Mouse (Mus musculus): ENCODE measurements around the gene Fez1. TPM values are rescaled to one million over a fixed set of nuclear protein-coding genes. Genes with fewer than 3 reads are reported as not detected.

The Fez1 gene
- polyA plus RNA-seq, 1 experiment: 0.30 TPM

GRCm38 (mm10) chr9:36857476-36858117 lies 35.9 kb downstream of the Fez1 start:
- peaks cover 2% of the 10 kb centered on the region; the same call in 1 of the 2 replicates for H3K4me1 ChIP-seq (ENCODE audit: control insufficient read depth, insufficient read depth, insufficient read length, low read length)
- 53% methylated on average over 8 of the region's 8 CpGs for WGBS

DNA sequence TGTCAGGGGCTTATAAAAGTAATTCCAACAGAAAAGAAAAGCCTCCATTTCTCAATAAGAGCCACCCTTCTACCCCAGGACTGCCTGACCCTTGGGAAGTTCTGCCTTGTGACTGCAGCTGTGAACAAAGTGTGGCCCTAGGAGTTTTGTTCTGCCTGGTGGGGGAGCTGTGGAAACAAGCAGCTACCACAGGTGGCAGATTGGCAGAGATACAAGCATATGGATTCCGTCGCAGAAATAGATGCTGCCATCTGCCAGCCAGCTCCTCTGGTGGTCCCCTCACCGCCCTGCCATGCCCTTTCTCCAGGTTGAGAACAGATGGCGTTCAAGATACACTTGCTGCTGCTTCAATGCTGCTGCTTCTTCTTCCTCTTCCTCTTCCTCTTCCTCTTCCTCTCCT lies 37.0 kb downstream of the Fez1 start:
- Histone ChIP-seq H3K4me1 (ENCODE audit: control insufficient read depth, insufficient read depth, insufficient read length, low read length) (peaks cover 5% of the 10 kb centered on the region; the same call in 1 of the 2 replicates), H3K4me3 (ENCODE audit: low read depth, low read length) (no peak overlapping the region), H3K36me3 (ENCODE audit: control insufficient read depth, insufficient read depth, low read length) (no peaks in the 10 kb centered on the region), H3K27me3 (ENCODE audit: control insufficient read depth, insufficient read depth, low read length) (no peaks in the 10 kb centered on the region), H3K27ac (ENCODE audit: insufficient read depth, low read depth, low read length) (no peak overlapping the region)
- WGBS: 71% methylated on average over 4 of the region's 4 CpGs
- no peak for TF ChIP-seq POLR2A (IDR thresholded peaks at IDR 0.05; ENCODE audit: low read depth, low read length)
- no peak for TF ChIP-seq CTCF (IDR thresholded peaks at IDR 0.05; ENCODE audit: extremely low read depth, insufficient read length, insufficient replicate concordance, low read depth, low read length)

More at GRCm38 (mm10) chr9:36857476-36858117, 35.9 kb downstream of the Fez1 start:
- Histone ChIP-seq H3K4me3 (ENCODE audit: low read depth, low read length) (no peak overlapping the region), H3K36me3 (ENCODE audit: control insufficient read depth, insufficient read depth, low read length) (no peaks in the 10 kb centered on the region), H3K27me3 (ENCODE audit: control insufficient read depth, insufficient read depth, low read length) (no peaks in the 10 kb centered on the region), H3K27ac (ENCODE audit: insufficient read depth, low read depth, low read length) (no peak overlapping the region)
- no peak for TF ChIP-seq POLR2A (IDR thresholded peaks at IDR 0.05; ENCODE audit: low read depth, low read length)
- TF ChIP-seq CTCF (IDR thresholded peaks at IDR 0.05; ENCODE audit: extremely low read depth, insufficient read length, insufficient replicate concordance, low read depth, low read length): no peak

- WGBS: 70% methylated on average over 2 of the region's 2 CpGs
- H3K27ac ChIP-seq (ENCODE audit: insufficient read depth, low read depth, low read length): no peak overlapping the region
- H3K4me3 ChIP-seq (ENCODE audit: low read depth, low read length): no peak overlapping the region
- H3K4me1 ChIP-seq (ENCODE audit: control insufficient read depth, insufficient read depth, insufficient read length, low read length): peaks cover 13% of the 10 kb centered on the region; the same call in 1 of the 2 replicates
- TF ChIP-seq POLR2A (IDR thresholded peaks at IDR 0.05; ENCODE audit: low read depth, low read length) (no peak), CTCF (IDR thresholded peaks at IDR 0.05; ENCODE audit: extremely low read depth, insufficient read length, insufficient replicate concordance, low read depth, low read length) (no peak)
- H3K36me3 ChIP-seq (ENCODE audit: control insufficient read depth, insufficient read depth, low read length): no peaks in the 10 kb centered on the region
- H3K27me3 ChIP-seq (ENCODE audit: control insufficient read depth, insufficient read depth, low read length): no peaks in the 10 kb centered on the region
These were observed 40.9 kb downstream of the Fez1 start for GRCm38 (mm10) chr9:36862576-36862975.

GRCm38 (mm10) chr9:36863694-36864093 lies 42.0 kb downstream of the Fez1 start:
- Histone ChIP-seq H3K4me3 (ENCODE audit: low read depth, low read length) (no peak overlapping the region), H3K4me1 (ENCODE audit: control insufficient read depth, insufficient read depth, insufficient read length, low read length) (peaks cover 11% of the 10 kb centered on the region; the same call in 1 of the 2 replicates), H3K27me3 (ENCODE audit: control insufficient read depth, insufficient read depth, low read length) (no peaks in the 10 kb centered on the region), H3K36me3 (ENCODE audit: control insufficient read depth, insufficient read depth, low read length) (no peaks in the 10 kb centered on the region), H3K27ac (ENCODE audit: insufficient read depth, low read depth, low read length) (no peak overlapping the region)
- 31% methylated on average over 3 of the region's 3 CpGs for WGBS
- TF ChIP-seq POLR2A (IDR thresholded peaks at IDR 0.05; ENCODE audit: low read depth, low read length) (no peak), CTCF (IDR thresholded peaks at IDR 0.05; ENCODE audit: extremely low read depth, insufficient read length, insufficient replicate concordance, low read depth, low read length) (no peak)

DNA sequence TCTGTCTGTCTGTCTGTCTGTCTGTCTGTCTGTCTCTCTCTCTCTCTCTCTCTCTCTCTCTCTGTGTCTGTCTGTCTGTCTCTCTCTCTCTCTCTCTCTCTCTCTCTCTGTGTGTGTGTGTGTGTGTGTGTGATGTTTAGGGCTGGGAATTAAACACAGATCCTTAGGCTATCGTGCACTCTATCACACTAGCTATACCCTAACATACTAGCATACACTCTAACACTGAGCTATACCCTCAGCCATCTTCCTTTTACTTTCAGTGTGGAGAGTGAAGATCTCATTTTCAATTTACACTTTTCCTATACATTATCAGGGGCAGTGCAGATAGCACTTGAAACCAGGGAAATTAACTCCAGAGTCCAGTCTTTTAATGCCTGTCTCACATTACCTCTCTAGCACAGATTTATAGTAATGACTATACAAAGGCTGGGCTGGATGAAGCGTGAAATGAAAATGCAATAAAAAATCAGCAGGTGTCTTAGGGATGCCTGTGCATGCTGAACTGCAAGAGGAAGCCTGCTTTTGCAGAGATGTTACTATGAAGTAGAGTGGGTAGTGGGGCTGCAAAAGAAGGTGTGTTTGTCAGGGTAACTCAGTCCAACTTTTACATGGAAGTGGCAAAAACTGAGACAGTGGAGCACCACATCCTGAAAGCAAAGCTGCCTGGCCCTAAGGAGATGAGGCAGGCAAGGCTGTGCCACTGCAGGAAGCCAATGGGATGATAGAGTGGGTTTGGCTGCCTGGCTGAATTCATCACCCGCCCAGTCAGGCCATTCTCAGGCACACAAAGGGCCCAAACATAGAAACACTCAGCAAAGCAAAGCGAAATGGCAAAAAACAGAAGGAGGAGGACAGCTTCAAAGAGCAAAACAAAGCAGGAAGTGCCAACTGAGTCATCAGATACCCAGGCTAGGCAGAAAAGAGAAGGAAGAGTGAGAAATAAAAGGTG lies 43.5 kb downstream of the Fez1 start:
- Histone ChIP-seq H3K27ac (ENCODE audit: insufficient read depth, low read depth, low read length) (no peak overlapping the region), H3K4me3 (ENCODE audit: low read depth, low read length) (no peak overlapping the region), H3K27me3 (ENCODE audit: control insufficient read depth, insufficient read depth, low read length) (no peaks in the 10 kb centered on the region), H3K36me3 (ENCODE audit: control insufficient read depth, insufficient read depth, low read length) (no peaks in the 10 kb centered on the region), H3K4me1 (ENCODE audit: control insufficient read depth, insufficient read depth, insufficient read length, low read length) (peaks cover 11% of the 10 kb centered on the region; the same call in 1 of the 2 replicates)
- 49% methylated on average over 4 of the region's 4 CpGs for WGBS
- TF ChIP-seq CTCF (IDR thresholded peaks at IDR 0.05; ENCODE audit: extremely low read depth, insufficient read length, insufficient replicate concordance, low read depth, low read length): no peak
- TF ChIP-seq POLR2A (IDR thresholded peaks at IDR 0.05; ENCODE audit: low read depth, low read length): no peak

DNA sequence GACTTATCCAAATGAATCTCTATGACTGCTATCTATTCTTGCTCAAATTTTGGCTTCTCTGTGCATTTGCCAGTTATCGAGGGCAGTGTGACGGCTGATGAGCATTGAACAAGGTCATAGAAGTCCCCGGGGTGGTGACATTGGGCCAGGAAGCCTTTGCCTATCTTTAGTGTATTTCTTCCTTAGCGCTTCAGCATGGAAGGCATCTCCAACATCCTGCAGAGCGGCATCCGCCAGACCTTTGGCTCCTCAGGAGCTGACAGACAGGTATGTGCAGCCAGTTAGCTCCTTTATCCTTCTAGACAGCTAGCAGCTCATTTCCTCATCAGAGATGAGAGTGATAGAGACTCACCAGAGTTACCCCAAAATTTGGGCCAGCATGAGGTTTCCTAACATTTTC lies 47.0 kb downstream of the Fez1 start:
- Histone ChIP-seq H3K4me1 (ENCODE audit: control insufficient read depth, insufficient read depth, insufficient read length, low read length) (peaks cover 8% of the 10 kb centered on the region; the same call in 1 of the 2 replicates), H3K27ac (ENCODE audit: insufficient read depth, low read depth, low read length) (no peak overlapping the region), H3K27me3 (ENCODE audit: control insufficient read depth, insufficient read depth, low read length) (no peaks in the 10 kb centered on the region), H3K36me3 (ENCODE audit: control insufficient read depth, insufficient read depth, low read length) (no peaks in the 10 kb centered on the region), H3K4me3 (ENCODE audit: low read depth, low read length) (no peak overlapping the region)
- 92% methylated on average over 6 of the region's 6 CpGs for WGBS
- TF ChIP-seq POLR2A (IDR thresholded peaks at IDR 0.05; ENCODE audit: low read depth, low read length) (no peak), CTCF (IDR thresholded peaks at IDR 0.05; ENCODE audit: extremely low read depth, insufficient read length, insufficient replicate concordance, low read depth, low read length) (no peak)

DNA sequence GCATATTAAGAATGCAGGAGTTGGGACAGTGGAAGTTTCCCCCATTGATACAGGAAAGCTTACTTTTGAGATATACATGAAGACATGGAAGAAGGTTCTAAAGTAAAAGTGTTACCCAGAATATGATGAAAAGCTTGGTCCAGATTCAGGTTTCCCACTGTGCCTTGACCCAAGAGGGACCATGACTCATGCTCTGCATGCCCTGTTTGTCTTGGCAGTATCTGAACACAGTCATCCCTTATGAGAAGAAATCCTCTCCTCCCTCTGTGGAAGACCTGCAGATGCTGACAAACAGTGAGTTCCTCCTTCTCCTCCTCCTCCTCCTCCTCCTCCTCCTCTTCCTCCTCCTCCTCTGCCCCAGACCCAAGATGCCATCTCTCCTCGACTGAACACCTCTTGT lies 48.6 kb downstream of the Fez1 start:
- Histone ChIP-seq H3K36me3 (ENCODE audit: control insufficient read depth, insufficient read depth, low read length) (no peaks in the 10 kb centered on the region), H3K27me3 (ENCODE audit: control insufficient read depth, insufficient read depth, low read length) (no peaks in the 10 kb centered on the region), H3K4me1 (ENCODE audit: control insufficient read depth, insufficient read depth, insufficient read length, low read length) (peaks cover 2% of the 10 kb centered on the region; the same call in 1 of the 2 replicates), H3K27ac (ENCODE audit: insufficient read depth, low read depth, low read length) (no peak overlapping the region), H3K4me3 (ENCODE audit: low read depth, low read length) (no peak overlapping the region)
- 26% methylated on average over 1 of the region's 1 CpGs for WGBS
- TF ChIP-seq POLR2A (IDR thresholded peaks at IDR 0.05; ENCODE audit: low read depth, low read length) (no peak), CTCF (IDR thresholded peaks at IDR 0.05; ENCODE audit: extremely low read depth, insufficient read length, insufficient replicate concordance, low read depth, low read length) (no peak)

Data from small intestine, adult 2 months (tissue).